Mouse (Mus musculus) intestine, postnatal 0 days (tissue): ENCODE data around the gene Chpf2. TPM values are rescaled to one million over a fixed set of nuclear protein-coding genes. Genes with fewer than 3 reads are reported as not detected.

ENCODE experiments used
- ATAC-seq: fragments of 200-750 bp; cut with Nextera tagmentation; 2 replicates; pipeline ENCODE4 v1.8.0; 2017; ENCODE audit warnings: mild to moderate bottlenecking, moderate TSS enrichment, moderate library complexity
- H3K27ac ChIP-seq: fragments of 300-500 bp; sonication (generic); 2 replicates; pipeline ENCODE4 v1.5.1; 2014; ENCODE audit warnings: mild to moderate bottlenecking, low read depth, low read length, moderate library complexity
- H3K27me3 ChIP-seq: fragments of 300-500 bp; sonication (generic); replicated peaks from 2 replicates; pipeline ENCODE4 v1.6.1; 2014; ENCODE audit warnings: low read length, mixed read lengths; ENCODE audit not compliant: control insufficient read depth, insufficient read depth
- H3K36me3 ChIP-seq: fragments of 300-500 bp; sonication (generic); 2 replicates; pipeline ENCODE4 v1.6.1; 2014; ENCODE audit warnings: mild to moderate bottlenecking, moderate library complexity; ENCODE audit not compliant: control insufficient read depth, insufficient read depth
- H3K4me1 ChIP-seq: fragments of 300-500 bp; sonication (generic); replicated peaks from 2 replicates; pipeline ENCODE4 v1.6.1; 2014; ENCODE audit warnings: antibody characterized with exemption, low read length, mixed read lengths; ENCODE audit not compliant: control insufficient read depth, insufficient read depth
- H3K4me2 ChIP-seq: fragments of 300-500 bp; sonication (generic); replicated peaks from 2 replicates; pipeline ENCODE4 v1.6.1; 2014; ENCODE audit warnings: low read depth, mild to moderate bottlenecking, moderate library complexity
- H3K4me3 ChIP-seq: fragments of 300-500 bp; sonication (generic); 2 replicates; pipeline ENCODE4 v1.5.1; 2014; ENCODE audit warnings: low read depth, low read length
- H3K9ac ChIP-seq: fragments of 300-500 bp; sonication (generic); 2 replicates; pipeline ENCODE4 v1.6.1; 2014; ENCODE audit warnings: mild to moderate bottlenecking, low read depth, low read length
- H3K9me3 ChIP-seq: fragments of 300-500 bp; sonication (generic); 2 replicates; pipeline ENCODE4 v1.6.1; 2016; ENCODE audit warnings: mixed run types; ENCODE audit not compliant: control insufficient read depth
- CTCF ChIP-seq: sonication (generic); IDR thresholded peaks from 2 replicates; pipeline ENCODE4 v1.5.1; 2016; ENCODE audit warnings: low read depth, mild to moderate bottlenecking, control low read depth, antibody characterized with exemption, moderate library complexity
- WGBS: fragments of 180-500 bp; shearing (Covaris S2); extraction: QIAGEN DNeasy Blood & Tissue Kit; methylation state at CpG from one replicate; pipeline ENCODE4 v1.1.7; 2014; 5-methylcytosine and 5-hydroxymethylcytosine counted together
- polyA plus RNA-seq: library from polyadenylated mRNA; unstranded; fragments of >200 nt; fragmentation: Nextera tagmentation; extraction: Ambion mirVana; gene quantifications from 2 replicates; pipeline ENCODE4 v1.2.1, GENCODE M21; 2015

The Chpf2 gene
- polyA plus RNA-seq, 1 experiment from 2014 or later = 23.5 TPM

- no peaks in the 10 kb centered on the region for H3K27me3 ChIP-seq
- no peak overlapping the region for H3K4me2 ChIP-seq
- H3K27ac ChIP-seq = no peak overlapping the region
- no peak for ATAC-seq
- TF ChIP-seq CTCF = no peak
- H3K9ac ChIP-seq = no peak overlapping the region
- no peaks in the 10 kb centered on the region for H3K9me3 ChIP-seq
- H3K4me1 ChIP-seq = peaks cover 4% of the 10 kb centered on the region; the same call in 1 of the 2 replicates
- WGBS = 92% methylated on average over 20 of the region's 20 CpGs
- peaks cover 37% of the 10 kb centered on the region; the same call in 1 of the 2 replicates for H3K36me3 ChIP-seq
- no peak overlapping the region for H3K4me3 ChIP-seq
Observed at GRCm38 (mm10) chr5:24589511-24590500, 3.3 kb downstream of the Chpf2 start.

DNA sequence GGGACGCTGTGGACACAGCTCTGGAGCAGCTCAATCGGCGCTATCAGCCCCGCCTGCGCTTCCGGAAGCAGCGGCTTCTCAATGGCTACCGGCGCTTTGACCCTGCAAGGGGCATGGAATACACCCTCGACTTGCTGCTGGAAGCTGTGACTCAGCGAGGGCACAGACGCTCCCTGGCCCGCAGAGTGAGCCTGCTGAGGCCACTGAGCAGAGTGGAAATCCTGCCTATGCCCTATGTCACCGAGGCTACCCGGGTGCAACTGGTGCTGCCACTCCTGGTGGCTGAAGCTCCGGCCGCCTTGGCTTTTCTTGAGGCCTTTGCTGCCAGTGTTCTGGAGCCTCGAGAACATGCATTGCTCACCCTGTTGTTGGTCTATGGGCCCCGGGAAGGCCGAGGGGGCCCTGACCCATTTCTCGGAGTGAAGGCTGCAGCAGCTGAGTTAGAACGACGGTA is 4.8 kb downstream of the Chpf2 start:
- Histone ChIP-seq H3K9ac (no peak overlapping the region), H3K4me3 (0 out of 2 replicates have a peak overlapping the region, but pooled peaks have one; percentile 1), H3K36me3 (peaks cover 40% of the 10 kb centered on the region; the same call in 1 of the 2 replicates), H3K4me2 (peak overlapping the region; percentile 38), H3K9me3 (no peaks in the 10 kb centered on the region), H3K4me1 (peaks cover 4% of the 10 kb centered on the region; the same call in 1 of the 2 replicates), H3K27ac (peak overlapping the region; percentile 28; the same call in 1 of the 2 replicates), H3K27me3 (no peaks in the 10 kb centered on the region)
- no peak for TF ChIP-seq CTCF
- no peak for ATAC-seq
- 37% methylated on average over 23 of the region's 23 CpGs for WGBS

- no peaks in the 10 kb centered on the region for H3K9me3 ChIP-seq
- no peak overlapping the region for H3K9ac ChIP-seq
- 62% methylated on average over 24 of the region's 24 CpGs for WGBS
- H3K27ac ChIP-seq = 0 out of 2 replicates have a peak overlapping the region, but pooled peaks have one; percentile 28
- no peaks in the 10 kb centered on the region for H3K27me3 ChIP-seq
- ATAC-seq = no peak
- no peak for TF ChIP-seq CTCF
- H3K4me3 ChIP-seq = 0 out of 2 replicates have a peak overlapping the region, but pooled peaks have one; percentile 1
- H3K36me3 ChIP-seq = peaks cover 40% of the 10 kb centered on the region; the same call in 1 of the 2 replicates
- H3K4me1 ChIP-seq = peaks cover 4% of the 10 kb centered on the region; the same call in 1 of the 2 replicates
- peak overlapping the region; percentile 38 for H3K4me2 ChIP-seq
Observed at GRCm38 (mm10) chr5:24591796-24592470, 5.4 kb downstream of the Chpf2 start.

- ATAC-seq = no peak
- H3K4me3 ChIP-seq = no peak overlapping the region
- peaks cover 40% of the 10 kb centered on the region; the same call in 1 of the 2 replicates for H3K36me3 ChIP-seq
- H3K4me2 ChIP-seq = peak overlapping the region; percentile 38; the same call in 1 of the 2 replicates
- H3K9me3 ChIP-seq = no peaks in the 10 kb centered on the region
- H3K4me1 ChIP-seq = no peaks in the 10 kb centered on the region
- TF ChIP-seq CTCF = no peak
- H3K9ac ChIP-seq = no peak overlapping the region
- H3K27ac ChIP-seq = no peak overlapping the region
- no peaks in the 10 kb centered on the region for H3K27me3 ChIP-seq
- WGBS = 71% methylated on average over 21 of the region's 21 CpGs
Observed at GRCm38 (mm10) chr5:24592471-24593160, 6.1 kb downstream of the Chpf2 start.

DNA sequence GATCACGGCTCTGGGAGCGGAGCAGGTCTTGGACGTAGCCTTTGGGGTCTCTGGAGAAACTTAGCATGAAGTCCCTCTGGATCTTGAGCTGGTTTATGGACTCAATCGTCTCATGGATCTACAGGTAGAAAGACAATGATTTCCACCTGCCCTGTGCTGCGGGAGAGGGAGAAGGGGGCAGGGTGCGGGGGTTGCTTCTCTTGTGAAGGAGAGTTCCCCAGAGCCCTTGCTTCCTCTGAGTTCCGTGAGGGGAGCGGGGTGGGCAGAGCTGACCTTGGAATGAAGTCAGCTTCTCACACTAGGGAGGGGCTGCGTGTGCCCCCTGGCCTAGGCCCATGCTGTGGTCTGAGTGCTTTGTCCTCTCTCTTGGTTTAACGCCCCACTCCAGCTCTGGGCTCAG is 6.7 kb downstream of the Chpf2 start:
- H3K4me2 ChIP-seq = no peak overlapping the region
- H3K9me3 ChIP-seq = no peaks in the 10 kb centered on the region
- H3K4me1 ChIP-seq = no peaks in the 10 kb centered on the region; the same call in 1 of the 2 replicates
- WGBS = 82% methylated on average over 10 of the region's 10 CpGs
- H3K9ac ChIP-seq = no peak overlapping the region
- no peak overlapping the region for H3K4me3 ChIP-seq
- no peak for TF ChIP-seq CTCF
- no peak overlapping the region for H3K27ac ChIP-seq
- peaks cover under 1% of the 10 kb centered on the region; the same call in 1 of the 2 replicates for H3K27me3 ChIP-seq
- no peak for ATAC-seq
- H3K36me3 ChIP-seq = peaks cover 40% of the 10 kb centered on the region; the same call in 1 of the 2 replicates
